Mouse (Mus musculus) forebrain, embryonic 12.5 days (tissue): ENCODE results near the gene AU015836. TPM values are rescaled to one million over a fixed set of nuclear protein-coding genes. Genes with fewer than 3 reads are reported as not detected.
"Not testable (repeated sequence)": the region's sequence is repeated elsewhere in the genome, so short reads cannot be mapped to it uniquely, and the experiment has no call there.

Source experiments
- ATAC-seq: fragments of 200-750 bp; cut with Nextera tagmentation; 2 replicates; pipeline ENCODE4 v1.8.0; 2017; ENCODE audit warnings: moderate TSS enrichment; ENCODE audit not compliant: low FRiP score
- H3K27ac ChIP-seq: fragments of 300-500 bp; sonication (generic); 2 replicates; pipeline ENCODE4 v1.5.1; 2016; ENCODE audit warnings: mild to moderate bottlenecking
- H3K27me3 ChIP-seq: fragments of 300-500 bp; sonication (generic); 2 replicates; pipeline ENCODE4 v1.6.1; 2016; ENCODE audit warnings: mild to moderate bottlenecking
- H3K36me3 ChIP-seq: fragments of 300-500 bp; sonication (generic); replicated peaks from 2 replicates; pipeline ENCODE4 v1.6.1; 2016; ENCODE audit warnings: mild to moderate bottlenecking
- H3K4me1 ChIP-seq: fragments of 300-500 bp; sonication (generic); 2 replicates; pipeline ENCODE4 v1.6.1; 2016
- H3K4me2 ChIP-seq: fragments of 300-500 bp; sonication (generic); 2 replicates; pipeline ENCODE4 v1.6.1; 2016; ENCODE audit warnings: mild to moderate bottlenecking, moderate library complexity
- H3K4me3 ChIP-seq: fragments of 300-500 bp; sonication (generic); replicated peaks from 2 replicates; pipeline ENCODE4 v1.5.1; 2016; ENCODE audit warnings: mild to moderate bottlenecking
- H3K9ac ChIP-seq: fragments of 300-500 bp; sonication (generic); 2 replicates; pipeline ENCODE4 v1.6.1; 2016; ENCODE audit warnings: mild to moderate bottlenecking
- H3K9me3 ChIP-seq: fragments of 300-500 bp; sonication (generic); 2 replicates; pipeline ENCODE4 v1.6.1; 2016
- WGBS: fragments of 180-500 bp; shearing (Covaris S2); methylation state at CpG from one replicate; pipeline ENCODE4 v1.1.7; 2016; 5-methylcytosine and 5-hydroxymethylcytosine counted together
- polyA plus RNA-seq: library from polyadenylated mRNA; unstranded; fragments of >200 nt; fragmentation: Nextera tagmentation; extraction: Ambion mirVana; gene quantifications from 2 replicates; pipeline ENCODE4 v1.2.1, GENCODE M21; 2016

The AU015836 gene
- polyA plus RNA-seq: not detected in 2 replicates

- H3K27me3 ChIP-seq: peaks cover 13% of the 10 kb centered on the region; the same call in 1 of the 2 replicates
- no peaks in the 10 kb centered on the region for H3K36me3 ChIP-seq
- H3K9ac ChIP-seq: no peak within 1 kb of the TSS
- H3K4me1 ChIP-seq: no peaks in the 10 kb centered on the region
- ATAC-seq: no peak
- no peak within 1 kb of the TSS for H3K27ac ChIP-seq
- H3K4me2 ChIP-seq: no peak within 1 kb of the TSS
- H3K4me3 ChIP-seq: no peak within 1 kb of the TSS
- H3K9me3 ChIP-seq: no peaks in the 10 kb centered on the region
- 62% methylated on average over 14 of the region's 14 CpGs for WGBS
Observed at GRCm38 (mm10) chrX:93968444-93968843, at the start of gene AU015836. TSS of gene AU015836 (plus strand) at chrX:93968659.

DNA sequence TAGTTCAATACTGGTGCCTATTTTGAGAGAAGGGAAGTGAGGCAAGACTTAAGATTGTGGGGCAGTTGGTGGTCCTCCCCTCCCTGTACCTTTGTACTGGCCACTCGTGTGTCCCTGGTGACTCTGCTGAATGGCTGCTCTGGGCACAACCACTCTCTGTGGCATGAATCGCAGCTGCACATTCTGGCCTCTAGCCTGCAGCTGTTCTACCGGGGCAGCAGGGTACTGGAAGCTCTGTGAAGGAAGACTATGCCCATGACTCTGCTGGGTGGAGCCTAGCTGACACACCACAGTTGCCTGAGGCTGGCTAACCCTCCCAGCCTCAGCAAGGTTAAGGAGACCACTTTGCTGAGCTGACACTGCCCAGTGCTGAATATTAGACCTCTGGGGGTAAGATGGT is 49.4 kb upstream of the AU015836 start:
- ATAC-seq: no peak
- no peak overlapping the region for H3K4me2 ChIP-seq
- peaks cover 5% of the 10 kb centered on the region; the same call in 1 of the 2 replicates for H3K9me3 ChIP-seq
- H3K4me3 ChIP-seq: no peak overlapping the region
- no peak overlapping the region for H3K27ac ChIP-seq
- H3K9ac ChIP-seq: no peak overlapping the region
- H3K27me3 ChIP-seq: 0 out of 2 replicates have a peak, but pooled peaks cover 8% of the 10 kb centered on the region
- no peaks in the 10 kb centered on the region for H3K4me1 ChIP-seq
- H3K36me3 ChIP-seq: no peaks in the 10 kb centered on the region
- WGBS: 58% methylated on average over 3 of the region's 3 CpGs

DNA sequence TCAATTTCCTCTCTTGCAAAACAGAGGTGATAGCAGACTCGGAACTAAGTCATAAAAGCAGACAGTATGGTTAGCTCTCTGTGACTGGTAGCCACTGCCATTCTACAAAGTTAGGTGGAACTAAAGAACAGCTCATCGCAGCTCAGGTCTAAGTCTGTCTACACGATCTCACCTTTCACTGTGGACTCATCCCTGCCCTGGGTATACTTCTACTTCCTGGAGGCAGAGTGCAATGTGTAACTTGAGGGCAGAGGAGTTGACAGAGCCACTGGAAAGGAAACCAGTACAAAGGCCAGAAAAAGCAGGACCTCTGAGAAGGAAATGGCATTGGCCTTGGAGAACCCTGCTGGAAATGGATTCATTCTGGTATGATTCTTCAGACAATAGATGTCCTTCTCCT is 40.1 kb upstream of the AU015836 start:
- Histone ChIP-seq H3K4me2 (no peak overlapping the region), H3K9ac (no peak overlapping the region), H3K27me3 (peaks cover 4% of the 10 kb centered on the region; the same call in 1 of the 2 replicates), H3K4me3 (no peak overlapping the region), H3K4me1 (no peaks in the 10 kb centered on the region), H3K36me3 (no peaks in the 10 kb centered on the region), H3K9me3 (no peaks in the 10 kb centered on the region), H3K27ac (no peak overlapping the region)
- 88% methylated on average over 3 of the region's 3 CpGs for WGBS
- ATAC-seq: no peak

- no peak overlapping the region for H3K9ac ChIP-seq
- H3K27ac ChIP-seq: no peak overlapping the region
- H3K9me3 ChIP-seq: no peaks in the 10 kb centered on the region
- H3K4me2 ChIP-seq: no peak overlapping the region
- H3K36me3 ChIP-seq: no peaks in the 10 kb centered on the region
- no peaks in the 10 kb centered on the region for H3K4me1 ChIP-seq
- H3K4me3 ChIP-seq: no peak overlapping the region
- ATAC-seq: no peak
- 73% methylated on average over 1 of the region's 1 CpGs for WGBS
- peaks cover 4% of the 10 kb centered on the region; the same call in 1 of the 2 replicates for H3K27me3 ChIP-seq
Observed at GRCm38 (mm10) chrX:93928794-93929193, 39.7 kb upstream of the AU015836 start.

- H3K27me3 ChIP-seq: 0 out of 2 replicates have a peak, but pooled peaks cover 4% of the 10 kb centered on the region
- H3K9ac ChIP-seq: no peak overlapping the region
- H3K36me3 ChIP-seq: no peaks in the 10 kb centered on the region
- H3K27ac ChIP-seq: no peak overlapping the region
- H3K9me3 ChIP-seq: no peaks in the 10 kb centered on the region
- H3K4me3 ChIP-seq: no peak overlapping the region
- no peak for ATAC-seq
- WGBS: 84% methylated on average over 3 of the region's 3 CpGs
- H3K4me2 ChIP-seq: no peak overlapping the region
- no peaks in the 10 kb centered on the region for H3K4me1 ChIP-seq
Observed at GRCm38 (mm10) chrX:93931694-93932093, 36.8 kb upstream of the AU015836 start.

DNA sequence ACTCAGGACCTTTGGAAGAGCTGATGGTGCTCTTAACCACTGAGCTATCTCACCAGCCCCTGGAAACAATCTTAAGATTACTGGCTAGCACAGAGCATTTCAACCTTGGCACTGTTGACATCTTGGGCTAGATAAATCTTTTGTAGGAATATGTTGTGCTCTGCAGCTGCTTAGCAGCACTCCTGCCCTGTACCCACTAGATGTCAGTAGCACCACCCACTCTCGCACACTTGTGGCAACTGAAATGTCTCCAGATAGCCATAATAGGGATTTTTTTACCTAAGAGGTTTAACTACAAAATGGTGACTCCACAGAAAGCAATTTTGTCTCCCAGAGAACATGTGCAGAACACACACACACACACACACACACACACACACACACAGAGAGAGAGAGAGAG is 11.7 kb upstream of the AU015836 start:
- WGBS: 40% methylated on average over 1 of the region's 1 CpGs
- no peaks in the 10 kb centered on the region for H3K4me1 ChIP-seq
- no peak overlapping the region for H3K4me3 ChIP-seq
- no peak overlapping the region for H3K27ac ChIP-seq
- ATAC-seq: no peak
- H3K36me3 ChIP-seq: no peaks in the 10 kb centered on the region
- no peaks in the 10 kb centered on the region for H3K9me3 ChIP-seq
- H3K9ac ChIP-seq: no peak overlapping the region
- H3K4me2 ChIP-seq: no peak overlapping the region
- H3K27me3 ChIP-seq: peaks cover 13% of the 10 kb centered on the region; the same call in 1 of the 2 replicates

- no peak for ATAC-seq
- Histone ChIP-seq H3K36me3 (no peaks in the 10 kb centered on the region), H3K4me3 (no peak overlapping the region), H3K27me3 (peaks cover 13% of the 10 kb centered on the region; the same call in 1 of the 2 replicates), H3K27ac (no peak overlapping the region), H3K9me3 (no peaks in the 10 kb centered on the region), H3K4me2 (no peak overlapping the region), H3K4me1 (no peaks in the 10 kb centered on the region), H3K9ac (no peak overlapping the region)
- 86% methylated on average over 3 of the region's 3 CpGs for WGBS
Observed at GRCm38 (mm10) chrX:93958502-93958901, 10.0 kb upstream of the AU015836 start.

DNA sequence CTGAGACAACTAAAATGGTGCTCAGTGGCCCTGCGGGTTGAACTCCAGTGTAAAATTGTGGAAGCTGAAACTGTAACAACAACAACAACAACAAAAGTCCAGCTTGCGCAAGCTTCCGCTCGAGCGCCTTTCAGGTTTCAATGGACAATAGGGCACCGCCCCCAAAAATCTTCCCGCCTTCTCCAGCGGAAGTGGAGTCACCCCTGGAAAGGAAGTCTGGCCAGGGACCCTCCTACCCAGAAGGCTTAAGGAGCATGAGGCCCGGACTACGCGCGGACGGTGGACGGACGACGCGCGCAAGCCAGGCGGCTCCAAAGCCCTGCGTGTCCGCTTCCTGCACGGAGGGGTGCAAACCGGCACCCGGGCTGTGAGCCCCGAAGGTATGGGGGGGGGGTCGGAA is 11.9 kb downstream of the AU015836 start:
- ATAC-seq: no peak
- no peak overlapping the region for H3K27ac ChIP-seq
- H3K27me3 ChIP-seq: peaks cover 18% of the 10 kb centered on the region; the same call in 1 of the 2 replicates
- no peak overlapping the region for H3K9ac ChIP-seq
- no peaks in the 10 kb centered on the region for H3K36me3 ChIP-seq
- no peaks in the 10 kb centered on the region for H3K9me3 ChIP-seq
- H3K4me3 ChIP-seq: no peak overlapping the region
- 89% methylated on average over 26 of the region's 26 CpGs for WGBS
- no peak overlapping the region for H3K4me2 ChIP-seq
- H3K4me1 ChIP-seq: no peaks in the 10 kb centered on the region

DNA sequence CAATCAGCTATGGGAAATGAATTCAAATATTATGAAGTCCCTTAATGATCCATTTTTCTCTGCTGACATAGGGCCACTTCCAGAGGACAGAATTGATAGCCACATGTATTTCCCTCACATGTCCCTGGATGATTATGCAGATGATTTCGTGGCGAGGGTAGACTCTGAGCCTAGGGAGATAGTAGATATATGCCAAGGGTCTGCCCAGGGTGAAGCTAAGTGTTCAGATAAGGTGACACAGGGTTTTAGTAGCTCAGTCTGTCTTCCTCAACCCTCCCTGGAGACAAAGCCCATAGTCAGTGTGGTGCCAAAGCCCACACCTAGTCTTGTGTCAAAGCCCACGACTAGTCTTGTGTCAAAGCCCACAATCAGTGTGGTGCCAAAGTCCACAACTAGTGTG is 13.7 kb downstream of the AU015836 start:
- Histone ChIP-seq H3K27ac (no peak overlapping the region), H3K4me1 (no peaks in the 10 kb centered on the region), H3K4me3 (no peak overlapping the region), H3K9ac (no peak overlapping the region), H3K36me3 (no peaks in the 10 kb centered on the region), H3K27me3 (peaks cover 21% of the 10 kb centered on the region), H3K4me2 (no peak overlapping the region), H3K9me3 (no peaks in the 10 kb centered on the region)
- 97% methylated on average over 3 of the region's 3 CpGs for WGBS
- ATAC-seq: no peak

GRCm38 (mm10) chrX:93985096-93985495 is 16.6 kb downstream of the AU015836 start:
- peaks cover 31% of the 10 kb centered on the region for H3K27me3 ChIP-seq
- not testable (repeated sequence) for H3K4me3 ChIP-seq, H3K27ac ChIP-seq, H3K4me2 ChIP-seq, ATAC-seq, H3K9ac ChIP-seq, H3K36me3 ChIP-seq, H3K4me1 ChIP-seq, H3K9me3 ChIP-seq
- WGBS: 91% methylated on average over 3 of the region's 3 CpGs

- WGBS: 81% methylated on average over 3 of the region's 3 CpGs
- peaks cover 50% of the 10 kb centered on the region for H3K27me3 ChIP-seq
- ATAC-seq: no peak
- H3K4me2 ChIP-seq: no peak overlapping the region
- no peak overlapping the region for H3K4me3 ChIP-seq
- no peak overlapping the region for H3K9ac ChIP-seq
- H3K36me3 ChIP-seq: no peaks in the 10 kb centered on the region
- H3K4me1 ChIP-seq: no peaks in the 10 kb centered on the region
- no peaks in the 10 kb centered on the region for H3K9me3 ChIP-seq
- no peak overlapping the region for H3K27ac ChIP-seq
Observed at GRCm38 (mm10) chrX:94006991-94007390, 38.5 kb downstream of the AU015836 start.

- H3K9me3 ChIP-seq: no peaks in the 10 kb centered on the region
- no peak overlapping the region for H3K4me2 ChIP-seq
- no peaks in the 10 kb centered on the region for H3K36me3 ChIP-seq
- peaks cover 64% of the 10 kb centered on the region for H3K27me3 ChIP-seq
- H3K27ac ChIP-seq: no peak overlapping the region
- H3K4me3 ChIP-seq: no peak overlapping the region
- H3K9ac ChIP-seq: no peak overlapping the region
- 85% methylated on average over 3 of the region's 3 CpGs for WGBS
- H3K4me1 ChIP-seq: no peaks in the 10 kb centered on the region; the same call in 1 of the 2 replicates
- ATAC-seq: no peak
Observed at GRCm38 (mm10) chrX:94009442-94009841, 41.0 kb downstream of the AU015836 start.

DNA sequence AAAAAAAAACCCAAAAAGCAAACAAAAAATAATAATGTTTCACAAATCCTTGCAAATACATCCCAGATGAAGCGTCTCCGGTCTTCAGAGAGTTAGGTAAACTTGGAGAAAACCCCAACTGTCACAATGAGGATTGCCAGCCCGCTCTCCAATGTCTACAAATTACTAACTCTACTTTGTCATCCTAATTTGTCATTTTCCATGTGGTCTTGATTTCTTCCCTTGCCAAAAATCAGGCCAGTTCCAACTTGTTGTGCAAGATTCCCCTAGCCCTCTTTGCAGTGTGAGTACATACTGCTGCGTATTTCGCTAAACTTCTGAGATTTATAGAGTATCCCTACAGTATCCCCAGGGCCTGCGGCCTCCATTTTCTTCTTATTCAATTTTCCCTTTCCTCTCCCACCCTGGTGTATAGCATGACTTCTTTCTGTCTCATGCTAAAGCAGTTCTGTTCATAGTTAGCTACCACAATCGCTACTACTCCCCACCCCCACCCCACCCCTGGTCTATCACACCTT is 43.3 kb downstream of the AU015836 start:
- WGBS: 90% methylated on average over 7 of the region's 7 CpGs
- H3K4me1 ChIP-seq: no peaks in the 10 kb centered on the region; the same call in 1 of the 2 replicates
- no peak overlapping the region for H3K27ac ChIP-seq
- no peaks in the 10 kb centered on the region for H3K9me3 ChIP-seq
- H3K36me3 ChIP-seq: no peaks in the 10 kb centered on the region
- no peak for ATAC-seq
- no peak overlapping the region for H3K4me3 ChIP-seq
- peaks cover 68% of the 10 kb centered on the region for H3K27me3 ChIP-seq
- no peak overlapping the region for H3K4me2 ChIP-seq
- H3K9ac ChIP-seq: no peak overlapping the region
